Mouse (Mus musculus): ENCODE data around the gene Mepce.
"Not testable (repeated sequence)": the region's sequence is repeated elsewhere in the genome, so short reads cannot be mapped to it uniquely, and the experiment has no call there.

The Mepce gene

DNA sequence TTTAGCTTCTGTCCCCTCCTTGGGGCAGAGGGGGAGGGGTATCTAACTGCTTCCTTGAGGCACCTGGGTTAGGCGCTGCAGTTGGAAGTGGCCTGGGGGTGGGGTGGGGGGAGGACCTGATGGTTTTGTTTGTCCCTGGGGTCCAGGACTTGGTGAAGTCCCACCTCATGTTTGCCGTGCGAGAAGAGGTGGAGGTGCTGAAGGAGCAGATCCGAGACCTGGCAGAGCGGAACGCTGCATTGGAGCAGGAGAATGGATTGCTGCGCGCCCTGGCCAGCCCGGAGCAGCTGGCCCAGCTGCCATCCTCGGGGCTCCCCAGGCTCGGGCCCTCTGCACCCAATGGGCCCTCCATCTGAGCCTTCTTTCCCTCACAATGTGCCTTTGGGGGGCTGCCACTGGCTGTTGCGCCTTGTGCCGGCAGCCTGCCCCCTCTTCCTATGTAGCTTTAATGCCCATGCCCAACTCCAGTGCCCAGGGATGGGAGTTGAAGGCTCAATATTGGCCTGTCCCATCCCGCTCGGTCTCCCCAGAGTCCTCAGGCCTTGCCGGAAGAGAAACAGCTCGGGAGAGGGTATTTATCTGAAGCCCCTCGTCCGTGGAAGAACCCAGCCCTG lies 28.4 kb downstream of the Mepce start:
- DNase-seq (ENCODE audit: low spot score in 2 of 2): no peak

- DNase-seq (ENCODE audit: low spot score in 2 of 2): no peak
These were observed 29.6 kb downstream of the Mepce start for GRCm38 (mm10) chr5:137757887-137758286.

GRCm38 (mm10) chr5:137756882-137757661 lies 30.4 kb downstream of the Mepce start:
- peak; percentile 87 to 92 for DNase-seq (ENCODE audit: low spot score in 2 of 2)

DNA sequence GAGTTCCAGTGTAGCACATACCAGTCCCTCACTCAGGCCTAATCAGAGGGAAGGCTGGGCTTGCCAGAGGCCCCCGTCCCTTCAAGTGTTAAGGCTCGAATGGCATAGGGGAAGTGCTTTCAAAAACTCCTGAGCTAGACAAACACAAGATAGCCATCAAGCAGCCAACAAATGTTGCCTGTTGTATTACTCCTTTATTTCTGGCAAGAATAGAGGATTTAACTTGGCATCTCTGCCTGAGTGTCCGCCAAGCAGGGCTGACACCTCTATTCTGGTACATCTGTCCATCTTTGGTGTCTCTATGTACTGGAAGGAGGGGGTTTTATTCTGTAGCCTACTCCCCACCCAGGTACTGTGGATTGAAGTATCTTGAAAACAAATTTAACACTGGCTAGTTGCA lies 31.3 kb downstream of the Mepce start:
- no peak for DNase-seq (ENCODE audit: low spot score in 2 of 2)

- no peak for DNase-seq (ENCODE audit: low spot score in 2 of 2)
These were observed 32.0 kb downstream of the Mepce start for GRCm38 (mm10) chr5:137755425-137755824.

- DNase-seq (ENCODE audit: low spot score in 2 of 2): no peak
These were observed 34.2 kb downstream of the Mepce start for GRCm38 (mm10) chr5:137753111-137753832.

GRCm38 (mm10) chr5:137751988-137752387 lies 35.5 kb downstream of the Mepce start:
- no peak for DNase-seq (ENCODE audit: low spot score in 2 of 2)

DNA sequence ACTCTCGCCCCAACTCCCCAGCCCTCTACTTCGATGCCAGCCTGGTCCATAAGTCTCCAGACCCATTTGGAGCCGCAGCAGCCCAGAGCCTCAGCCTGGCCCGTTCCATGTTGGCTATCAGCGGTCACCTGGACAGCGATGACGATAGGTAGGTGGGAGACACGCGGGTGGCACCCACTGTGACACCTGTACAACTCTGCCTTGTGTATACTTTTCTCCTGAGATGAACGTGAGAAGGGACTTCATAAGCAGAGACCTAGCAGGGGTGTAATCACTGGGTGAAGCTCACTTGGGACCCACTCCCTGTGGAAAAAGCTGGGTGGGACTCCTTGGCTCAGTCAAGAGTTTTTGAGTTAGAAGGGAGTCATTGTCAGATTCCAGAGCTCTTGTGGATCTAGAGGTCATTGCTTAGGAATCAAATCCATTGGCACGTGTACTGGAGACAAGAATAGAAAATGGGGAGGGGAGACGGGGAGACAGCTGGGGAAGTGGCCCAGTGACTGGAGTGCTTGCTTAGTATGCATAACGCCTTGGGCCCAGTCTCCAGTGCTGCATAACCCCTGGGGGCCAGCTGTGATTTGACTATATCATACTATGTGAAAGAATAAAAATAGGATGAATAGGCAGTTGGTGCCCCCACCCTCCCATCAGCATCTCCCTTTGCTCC lies 36.1 kb downstream of the Mepce start:
- DNase-seq (ENCODE audit: low spot score in 2 of 2): no peak

DNA sequence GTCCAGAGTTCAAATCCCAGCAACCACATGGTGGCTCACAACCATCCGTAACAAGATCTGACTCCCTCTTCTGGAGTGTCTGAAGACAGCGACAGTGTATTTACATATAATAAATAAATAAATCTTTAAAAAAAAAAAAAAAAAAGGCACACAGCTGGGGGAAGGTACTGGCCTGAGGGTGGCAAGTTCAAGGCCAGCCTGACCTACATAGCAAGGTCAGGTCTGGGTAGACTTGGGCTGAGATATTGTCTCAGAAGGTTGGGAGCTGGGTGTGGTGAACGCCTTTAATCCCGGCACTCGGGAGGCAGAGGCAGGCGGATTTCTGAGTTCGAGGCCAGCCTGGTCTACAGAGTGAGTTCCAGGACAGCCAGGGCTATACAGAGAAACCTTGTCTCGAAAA lies 37.2 kb downstream of the Mepce start:
- DNase-seq (ENCODE audit: low spot score in 2 of 2): not testable (repeated sequence)

DNA sequence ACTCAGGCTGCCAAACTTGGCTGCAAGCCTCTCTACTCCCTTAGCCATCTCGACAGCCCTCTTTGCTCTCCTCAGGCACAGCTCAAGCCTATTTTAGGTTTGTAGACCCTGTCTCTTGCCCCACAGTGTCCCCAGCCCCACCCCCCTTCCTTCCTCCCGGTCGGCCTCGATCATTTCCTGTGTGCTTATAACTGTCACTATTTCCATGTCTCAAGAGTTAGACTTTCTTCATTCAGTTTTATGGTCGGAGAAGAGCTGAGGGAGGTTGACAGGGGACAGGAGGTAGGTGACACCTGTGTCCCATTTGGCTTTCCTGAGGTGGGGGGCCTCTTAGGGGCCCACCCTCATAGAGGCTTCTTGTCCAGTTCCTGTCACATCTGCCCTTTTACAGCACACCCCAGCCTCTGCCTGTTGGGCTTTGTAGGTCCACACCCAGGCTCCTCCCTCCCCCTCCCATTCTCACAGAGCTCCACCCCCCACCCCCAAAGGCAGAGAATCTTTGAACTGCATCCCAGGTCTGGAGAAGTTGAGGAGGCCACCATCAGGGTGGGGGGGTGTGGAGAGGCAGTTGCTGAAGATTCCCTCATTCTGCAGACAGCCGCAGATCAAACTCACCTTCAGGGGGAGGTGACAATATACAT lies 38.1 kb downstream of the Mepce start:
- peak in 1 of 2 experiments; percentile 42 for DNase-seq (ENCODE audit: low spot score in 2 of 2)

GRCm38 (mm10) chr5:137748130-137748770 lies 39.2 kb downstream of the Mepce start:
- peak; percentile 40 to 46 for DNase-seq (ENCODE audit: low spot score in 2 of 2)

- peak; percentile 75 to 76 for DNase-seq (ENCODE audit: low spot score in 2 of 2)
These were observed 40.0 kb downstream of the Mepce start for GRCm38 (mm10) chr5:137747326-137747961.

- peak; percentile 62 to 79 for DNase-seq (ENCODE audit: low spot score in 2 of 2)
These were observed 40.6 kb downstream of the Mepce start for GRCm38 (mm10) chr5:137746851-137747325.

DNA sequence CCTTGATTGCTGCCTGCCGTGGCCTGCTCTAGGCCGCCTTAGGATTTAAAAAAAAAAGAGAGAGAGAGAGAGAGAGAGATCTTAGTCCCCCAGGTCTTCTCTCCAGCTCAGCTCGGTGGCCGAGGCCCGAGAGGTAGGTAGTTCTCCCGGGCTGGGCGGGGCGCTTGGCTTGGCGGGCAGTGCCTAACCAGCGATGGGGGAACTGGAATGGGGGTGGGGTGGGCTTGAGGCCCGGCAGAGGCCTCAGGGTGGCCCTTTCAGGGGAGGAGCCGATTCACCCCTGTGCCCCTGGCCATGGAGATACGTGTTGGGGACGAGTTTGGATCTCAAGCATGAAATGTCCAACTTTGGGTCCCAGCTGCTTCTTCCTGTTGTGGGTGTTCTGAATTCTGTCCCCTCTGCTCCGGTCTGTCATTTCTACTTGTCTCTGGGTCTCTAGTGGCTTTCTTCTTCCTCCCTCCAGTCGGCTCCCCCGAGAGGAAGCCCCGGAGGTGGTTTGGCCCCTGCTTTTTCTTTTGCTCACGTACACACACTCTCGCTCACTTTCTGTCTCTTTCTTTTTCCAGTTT lies 41.1 kb downstream of the Mepce start:
- peak in 1 of 2 experiments; percentile 88 for DNase-seq (ENCODE audit: low spot score in 2 of 2)

GRCm38 (mm10) chr5:137745214-137746171 lies 42.0 kb downstream of the Mepce start, which contains the start of gene Tsc22d4:
Gene Tsc22d4 (plus strand): TSS chr5:137745730.
- DNase-seq (ENCODE audit: low spot score in 2 of 2): peak; percentile 94

GRCm38 (mm10) chr5:137744197-137744596 lies 43.3 kb downstream of the Mepce start:
- DNase-seq (ENCODE audit: low spot score in 2 of 2): no peak

DNA sequence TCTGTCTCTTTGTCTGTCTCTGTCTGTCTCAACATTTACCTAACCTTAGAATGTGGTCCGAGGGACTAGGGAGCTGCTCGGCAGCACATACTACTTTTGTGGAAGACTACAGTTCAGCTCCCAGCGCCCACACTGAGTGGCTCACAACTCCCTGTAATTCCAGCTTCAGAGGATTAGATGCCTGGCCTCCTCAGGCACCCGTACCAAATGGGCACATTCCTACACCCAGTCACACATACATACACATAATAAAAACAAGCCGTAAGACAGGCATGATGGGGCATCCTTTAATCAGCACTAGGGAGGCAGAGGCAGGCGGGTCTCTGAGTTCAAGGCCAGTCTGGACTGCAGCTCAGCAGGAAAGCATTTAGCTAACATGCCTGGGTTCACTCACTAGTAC lies 44.6 kb downstream of the Mepce start:
- DNase-seq (ENCODE audit: low spot score in 2 of 2): no peak

DNA sequence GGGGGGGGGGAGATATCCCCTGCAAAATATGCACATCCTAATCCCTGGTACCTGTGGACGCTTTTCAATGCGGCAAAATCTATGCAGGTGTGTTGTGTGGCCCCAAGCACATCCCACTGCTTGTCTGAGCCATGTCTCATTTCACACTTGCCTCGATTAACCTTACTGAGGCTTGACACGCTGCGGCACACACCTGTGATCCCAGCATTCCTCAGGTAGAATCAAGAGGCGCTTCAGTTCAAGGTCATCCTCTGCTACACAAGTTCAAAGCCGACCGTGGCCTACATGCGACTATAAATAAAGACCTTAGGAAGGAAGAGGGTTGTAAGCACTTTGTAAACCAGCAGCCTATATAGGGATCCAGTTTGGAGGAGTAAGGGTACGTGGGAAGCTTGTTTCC lies 45.4 kb downstream of the Mepce start:
- DNase-seq (ENCODE audit: low spot score in 2 of 2): no peak
